Mouse (Mus musculus): ENCODE measurements around the gene Fgf14. TPM values are rescaled to one million over a fixed set of nuclear protein-coding genes. Genes with fewer than 3 reads are reported as not detected.
"Not testable (repeated sequence)": the region's sequence is repeated elsewhere in the genome, so short reads cannot be mapped to it uniquely, and the experiment has no call there.

Fgf14 gene
- polyA plus RNA-seq, 1 experiment from 2014 or later = 2.9 TPM

DNA sequence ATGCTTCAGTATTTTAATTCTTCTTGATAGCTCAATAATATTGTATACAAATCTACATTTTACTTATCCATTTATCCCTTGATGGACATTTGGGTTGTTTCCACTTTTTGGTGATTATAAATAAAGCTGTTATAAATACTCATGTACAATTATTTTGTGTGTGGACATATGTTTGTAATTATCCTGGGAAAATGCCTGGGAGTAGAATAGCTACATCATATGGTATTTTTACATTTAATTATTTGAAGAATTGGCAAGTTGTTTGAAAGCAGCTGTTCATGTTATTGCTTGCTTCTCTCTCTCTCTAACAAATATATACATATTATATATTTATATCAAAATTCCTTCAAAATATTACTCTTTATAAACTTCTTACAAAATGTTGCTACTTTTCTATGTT, 593.8 kb downstream of the Fgf14 start:
- DNase-seq (ENCODE audit: extremely low spot score, low spot score) = no peak
- H3K27me3 ChIP-seq (ENCODE audit: poor library complexity, severe bottlenecking) = no peaks in the 10 kb centered on the region
- no peak overlapping the region for H3K4me3 ChIP-seq
- no peaks in the 10 kb centered on the region for H3K36me3 ChIP-seq (replicated peaks)
- no peaks in the 10 kb centered on the region for H3K9me3 ChIP-seq
- H3K27ac ChIP-seq = no peak overlapping the region
- H3K4me1 ChIP-seq = no peaks in the 10 kb centered on the region

DNA sequence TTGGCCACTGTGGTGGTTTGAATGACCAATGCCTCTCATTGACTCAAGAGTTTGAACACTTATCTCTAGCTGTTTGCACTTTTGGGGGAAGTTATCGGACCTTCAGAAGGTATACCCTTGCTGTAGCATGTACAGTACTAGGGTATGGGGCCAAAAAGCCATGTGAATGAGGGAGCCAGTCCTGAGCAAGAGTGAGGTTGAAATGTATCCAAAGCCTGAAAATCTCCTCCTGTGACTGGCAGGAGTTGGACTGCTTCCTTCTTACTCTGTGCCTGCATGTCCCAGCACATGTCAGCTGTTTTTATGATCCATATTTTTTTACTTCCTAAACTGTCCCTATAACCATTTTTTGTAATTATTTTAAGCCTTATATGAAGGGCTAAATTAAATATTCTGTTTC, 632.9 kb downstream of the Fgf14 start:
- H3K4me1 ChIP-seq = no peaks in the 10 kb centered on the region

DNA sequence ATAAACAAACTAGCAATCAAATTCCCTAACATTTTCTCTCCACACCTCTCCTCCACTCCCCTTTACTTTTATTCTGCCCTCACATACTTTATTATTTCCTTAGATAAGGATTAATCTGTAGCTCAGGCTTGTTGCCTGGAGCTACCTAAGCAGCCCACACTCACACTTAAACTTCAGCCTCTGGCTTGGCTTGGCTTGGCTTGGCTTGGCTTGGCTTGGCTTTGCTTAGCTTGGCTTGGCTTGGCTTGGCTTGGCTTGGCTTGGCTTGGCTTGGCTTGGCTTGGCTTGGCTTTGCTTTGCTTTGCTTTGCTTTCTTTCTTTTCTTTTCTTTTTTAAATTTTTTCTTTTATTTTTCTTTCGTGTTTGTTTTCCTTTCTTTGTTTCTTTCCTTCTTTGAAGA, 636.3 kb downstream of the Fgf14 start:
- DNase-seq (ENCODE audit: extremely low spot score, low spot score) = no peak
- Histone ChIP-seq H3K9me3 (no peaks in the 10 kb centered on the region), H3K27ac (no peak overlapping the region), H3K36me3 (replicated peaks) (no peaks in the 10 kb centered on the region), H3K27me3 (ENCODE audit: poor library complexity, severe bottlenecking) (no peaks in the 10 kb centered on the region), H3K4me3 (no peak overlapping the region), H3K4me1 (peaks cover 16% of the 10 kb centered on the region)
- WGBS = 86% methylated on average over 1 of the region's 1 CpGs

More for the DNA sequence above, 632.9 kb downstream of the Fgf14 start:
- Histone ChIP-seq H3K27me3 (ENCODE audit: poor library complexity, severe bottlenecking) (no peaks in the 10 kb centered on the region), H3K4me3 (no peak overlapping the region), H3K27ac (no peak overlapping the region), H3K36me3 (replicated peaks) (no peaks in the 10 kb centered on the region), H3K9me3 (no peaks in the 10 kb centered on the region)
- no peak for DNase-seq (ENCODE audit: extremely low spot score, low spot score)
- WGBS = 91% methylated on average over 1 of the region's 1 CpGs

DNA sequence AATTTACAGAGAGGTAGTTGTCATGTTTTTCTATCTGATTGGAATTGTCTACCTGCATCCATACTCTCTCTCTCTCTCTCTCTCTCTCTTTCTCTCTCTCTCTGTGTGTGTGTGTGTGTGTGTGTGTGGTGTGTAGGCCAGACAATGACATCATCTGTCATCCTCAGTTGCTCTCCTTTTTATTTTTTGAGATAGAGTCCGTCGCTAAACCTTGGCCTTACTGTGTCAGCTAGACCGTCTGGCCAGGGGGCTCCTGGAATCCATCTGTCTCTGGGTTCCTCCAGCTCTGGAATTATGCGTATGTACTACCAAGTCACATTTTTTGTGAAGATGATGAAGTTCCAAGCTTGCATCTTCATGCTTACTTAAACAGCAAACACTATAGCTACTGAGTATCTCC, 639.5 kb downstream of the Fgf14 start:
- no peaks in the 10 kb centered on the region for H3K9me3 ChIP-seq
- H3K36me3 ChIP-seq (replicated peaks) = no peaks in the 10 kb centered on the region
- no peak for DNase-seq (ENCODE audit: extremely low spot score, low spot score)
- peaks cover 16% of the 10 kb centered on the region for H3K4me1 ChIP-seq
- no peak overlapping the region for H3K4me3 ChIP-seq
- H3K27ac ChIP-seq = no peak overlapping the region
- 73% methylated on average over 4 of the region's 4 CpGs for WGBS
- no peaks in the 10 kb centered on the region for H3K27me3 ChIP-seq (ENCODE audit: poor library complexity, severe bottlenecking)

GRCm38 (mm10) chr14:124036575-124037205, 640.2 kb downstream of the Fgf14 start:
- H3K27ac ChIP-seq = no peak overlapping the region
- no peaks in the 10 kb centered on the region for H3K9me3 ChIP-seq
- DNase-seq (ENCODE audit: extremely low spot score, low spot score) = no peak
- H3K4me3 ChIP-seq = no peak overlapping the region
- 30% methylated on average over 1 of the region's 1 CpGs for WGBS
- H3K4me1 ChIP-seq = peaks cover 16% of the 10 kb centered on the region
- no peaks in the 10 kb centered on the region for H3K36me3 ChIP-seq (replicated peaks)
- H3K27me3 ChIP-seq (ENCODE audit: poor library complexity, severe bottlenecking) = no peaks in the 10 kb centered on the region

DNA sequence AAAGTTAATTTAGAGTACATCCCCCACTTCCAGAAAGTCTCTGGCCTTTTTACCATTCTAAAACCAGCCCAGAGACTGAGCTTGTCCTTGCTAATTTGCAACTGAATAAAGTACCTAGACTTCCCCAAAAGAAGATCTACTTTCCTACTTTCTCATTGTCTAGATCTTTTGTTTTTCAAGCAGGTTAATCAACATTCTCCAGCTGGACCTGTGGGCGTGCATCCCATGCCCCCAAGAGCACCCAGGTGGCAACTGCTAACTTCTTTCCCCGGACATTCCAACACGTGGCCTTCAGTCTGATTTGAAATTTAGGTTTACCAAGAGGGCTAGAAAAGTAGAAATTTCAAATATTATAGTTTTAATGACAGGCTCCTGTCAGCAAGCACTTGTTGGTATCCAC, 643.6 kb downstream of the Fgf14 start:
- H3K9me3 ChIP-seq; DNase-seq (ENCODE audit: extremely low spot score, low spot score); H3K27ac ChIP-seq; H3K4me3 ChIP-seq; H3K36me3 ChIP-seq (replicated peaks); H3K27me3 ChIP-seq (ENCODE audit: poor library complexity, severe bottlenecking): not testable (repeated sequence)
- peaks cover 16% of the 10 kb centered on the region for H3K4me1 ChIP-seq
- 41% methylated on average over 3 of the region's 3 CpGs for WGBS

- Histone ChIP-seq H3K36me3 (replicated peaks) (no peaks in the 10 kb centered on the region), H3K27me3 (ENCODE audit: poor library complexity, severe bottlenecking) (no peaks in the 10 kb centered on the region), H3K4me1 (no peaks in the 10 kb centered on the region), H3K27ac (no peak overlapping the region), H3K4me3 (no peak overlapping the region), H3K9me3 (peaks cover 3% of the 10 kb centered on the region; the same call in 1 of the 2 replicates)
- DNase-seq (ENCODE audit: extremely low spot score, low spot score) = no peak
- 89% methylated on average over 1 of the region's 1 CpGs for WGBS
Measured at GRCm38 (mm10) chr14:124027886-124028670, 648.8 kb downstream of the Fgf14 start.

DNA sequence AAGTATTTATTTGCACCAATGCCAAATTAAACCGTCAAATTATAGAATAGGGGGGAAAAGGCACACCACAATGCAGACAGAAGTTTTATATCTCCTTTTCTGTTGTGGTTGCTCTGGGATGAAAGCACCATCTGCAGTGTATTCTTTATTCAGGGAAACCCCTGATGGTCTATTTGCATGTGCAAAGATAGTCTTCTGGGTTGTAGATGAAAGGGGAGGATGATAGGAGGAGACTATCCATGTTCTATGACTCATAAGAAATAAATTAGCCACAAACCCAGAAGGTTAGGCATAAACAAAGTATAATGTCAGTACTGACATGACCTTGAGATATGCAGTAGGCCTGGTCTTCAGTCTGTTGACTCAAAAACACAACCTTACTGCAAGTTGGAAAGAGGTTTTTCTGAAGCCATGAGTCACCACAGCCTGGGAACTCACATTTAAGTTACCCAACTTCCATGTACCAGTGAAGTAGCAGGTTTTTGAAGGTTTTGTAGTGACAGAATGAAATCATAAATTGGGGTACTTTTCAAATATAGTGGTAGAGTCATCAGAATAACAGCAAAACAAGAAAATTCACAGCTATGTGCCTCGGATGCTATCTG, 686.2 kb downstream of the Fgf14 start:
- 85% methylated on average over 2 of the region's 2 CpGs for WGBS
- no peaks in the 10 kb centered on the region for H3K36me3 ChIP-seq (replicated peaks)
- no peaks in the 10 kb centered on the region for H3K9me3 ChIP-seq
- H3K27me3 ChIP-seq (ENCODE audit: poor library complexity, severe bottlenecking) = no peaks in the 10 kb centered on the region
- H3K4me1 ChIP-seq = no peaks in the 10 kb centered on the region
- no peak overlapping the region for H3K27ac ChIP-seq
- DNase-seq (ENCODE audit: extremely low spot score, low spot score) = no peak
- no peak overlapping the region for H3K4me3 ChIP-seq

DNA sequence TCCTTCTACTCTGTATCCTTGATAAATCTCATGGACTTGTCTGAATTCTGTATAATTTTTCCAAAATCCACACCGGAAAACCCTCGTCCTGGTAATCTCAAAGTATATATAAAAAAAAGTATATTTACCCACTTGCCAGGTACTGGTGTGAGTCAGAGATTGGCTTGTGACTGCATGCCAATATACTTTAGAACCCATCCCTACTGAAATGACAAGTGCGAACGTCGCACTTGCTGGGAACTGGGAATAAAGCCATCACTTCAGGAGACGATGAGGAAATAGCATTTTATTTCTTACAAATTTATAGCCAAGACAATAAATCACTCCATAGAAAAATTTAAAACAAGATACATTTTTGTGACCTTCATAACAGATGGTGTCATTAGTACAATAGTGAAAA, 708.9 kb downstream of the Fgf14 start:
- WGBS = 92% methylated on average over 6 of the region's 6 CpGs
- H3K27me3 ChIP-seq (ENCODE audit: poor library complexity, severe bottlenecking) = no peaks in the 10 kb centered on the region
- no peaks in the 10 kb centered on the region for H3K9me3 ChIP-seq
- H3K27ac ChIP-seq = no peak overlapping the region
- no peaks in the 10 kb centered on the region for H3K4me1 ChIP-seq
- no peak overlapping the region for H3K4me3 ChIP-seq
- DNase-seq (ENCODE audit: extremely low spot score, low spot score) = no peak
- H3K36me3 ChIP-seq (replicated peaks) = no peaks in the 10 kb centered on the region

GRCm38 (mm10) chr14:123966531-123966930, 710.4 kb downstream of the Fgf14 start:
- 83% methylated on average over 2 of the region's 2 CpGs for WGBS
- no peak for DNase-seq (ENCODE audit: extremely low spot score, low spot score)
- Histone ChIP-seq H3K4me3 (no peak overlapping the region), H3K27me3 (ENCODE audit: poor library complexity, severe bottlenecking) (no peaks in the 10 kb centered on the region), H3K36me3 (replicated peaks) (no peaks in the 10 kb centered on the region), H3K4me1 (no peaks in the 10 kb centered on the region), H3K27ac (no peak overlapping the region), H3K9me3 (no peaks in the 10 kb centered on the region)

Measured in forebrain, embryonic 10.5 days (tissue).